Mouse (Mus musculus) midbrain, postnatal 0 days (tissue): ENCODE results near the gene Tnrc6b. TPM values are rescaled to one million over a fixed set of nuclear protein-coding genes. Genes with fewer than 3 reads are reported as not detected.

Experiments used
- ATAC-seq: fragments of 200-750 bp; cut with Nextera tagmentation; 2 replicates; pipeline ENCODE4 v1.8.0; 2017; ENCODE audit warnings: moderate number of reproducible peaks, mild to moderate bottlenecking, moderate TSS enrichment, moderate library complexity; ENCODE audit not compliant: low FRiP score
- DNase-seq: peaks from one replicate; pipeline ENCODE4 v3.0.0-alpha.2; 2015; ENCODE audit warnings: low spot score
- H3K27ac ChIP-seq: fragments of 300-500 bp; sonication (generic); 2 replicates; pipeline ENCODE4 v1.5.1; 2014; ENCODE audit warnings: low read depth, mild to moderate bottlenecking, low read length, mixed read lengths
- H3K27me3 ChIP-seq: fragments of 300-500 bp; sonication (generic); 2 replicates; pipeline ENCODE4 v1.6.1; 2014; ENCODE audit warnings: low read length, control low read depth, mixed read lengths; ENCODE audit not compliant: insufficient read depth
- H3K36me3 ChIP-seq: fragments of 300-500 bp; sonication (generic); 2 replicates; pipeline ENCODE4 v1.6.1; 2014; ENCODE audit warnings: low read length, control low read depth, mixed read lengths; ENCODE audit not compliant: insufficient read depth
- H3K4me1 ChIP-seq: fragments of 300-500 bp; sonication (generic); 2 replicates; pipeline ENCODE4 v1.6.1; 2014; ENCODE audit warnings: mild to moderate bottlenecking, control low read depth, antibody characterized with exemption, low read length, mixed read lengths; ENCODE audit not compliant: insufficient read depth
- H3K4me2 ChIP-seq: fragments of 300-500 bp; sonication (generic); 2 replicates; pipeline ENCODE4 v1.6.1; 2014; ENCODE audit warnings: low read depth, mild to moderate bottlenecking, low read length, mixed read lengths; ENCODE audit not compliant: poor library complexity, severe bottlenecking
- H3K4me3 ChIP-seq: fragments of 300-500 bp; sonication (generic); 2 replicates; pipeline ENCODE4 v1.5.1; 2014; ENCODE audit warnings: low read depth, mild to moderate bottlenecking, low read length, moderate library complexity
- H3K9ac ChIP-seq: fragments of 300-500 bp; sonication (generic); replicated peaks from 2 replicates; pipeline ENCODE4 v1.6.1; 2014; ENCODE audit warnings: mild to moderate bottlenecking, low read length, moderate library complexity, mixed read lengths; ENCODE audit not compliant: poor library complexity, severe bottlenecking
- H3K9me3 ChIP-seq: fragments of 300-500 bp; sonication (generic); 2 replicates; pipeline ENCODE4 v1.6.1; 2016; ENCODE audit warnings: low read length, control low read depth
- CTCF ChIP-seq: IDR thresholded peaks from 2 replicates; pipeline ENCODE4 v1.5.1; 2016; ENCODE audit warnings: antibody characterized with exemption, mild to moderate bottlenecking
- WGBS: fragments of 180-500 bp; shearing (Covaris S2); extraction: QIAGEN DNeasy Blood & Tissue Kit; methylation state at CpG from one replicate; pipeline ENCODE4 v1.1.7; 2014; 5-methylcytosine and 5-hydroxymethylcytosine counted together
- polyA plus RNA-seq: library from polyadenylated mRNA; unstranded; fragments of >200 nt; fragmentation: Nextera tagmentation; extraction: Ambion mirVana; gene quantifications from 2 replicates; pipeline ENCODE4 v1.2.1, GENCODE M21; 2015
- total RNA-seq: library from RNA; depleted of rRNA; stranded (reverse); fragments of >200 nt; gene quantifications from 2 replicates; pipeline ENCODE4 v1.2.3, GENCODE M21; 2014

Tnrc6b gene
- total and polyA plus RNA-seq, 2 experiments from 2014 or later: 26.3 to 30.0 TPM

- Histone ChIP-seq H3K9me3 (no peaks in the 10 kb centered on the region), H3K4me1 (no peaks in the 10 kb centered on the region; the same call in 1 of the 2 replicates), H3K27ac (peak overlapping the region; percentile 95), H3K27me3 (no peaks in the 10 kb centered on the region), H3K4me3 (peak overlapping the region; percentile 91), H3K36me3 (no peaks in the 10 kb centered on the region), H3K9ac (peak overlapping the region; percentile 92), H3K4me2 (peak overlapping the region; percentile 64)
- DNase-seq (peak; percentile 75), ATAC-seq (peak; percentile 66)
- no peak for TF ChIP-seq CTCF
- WGBS: 1% methylated on average over 90 of the region's 106 CpGs
Observed at GRCm38 (mm10) chr15:80711401-80712151, 463 bp downstream of the Tnrc6b start.

GRCm38 (mm10) chr15:80714299-80714698 lies 3.2 kb downstream of the Tnrc6b start:
- TF ChIP-seq CTCF: no peak
- H3K9ac ChIP-seq: no peak overlapping the region
- WGBS: 79% methylated on average over 4 of the region's 4 CpGs
- no peaks in the 10 kb centered on the region; the same call in 1 of the 2 replicates for H3K4me1 ChIP-seq
- ATAC-seq: no peak
- H3K4me3 ChIP-seq: no peak overlapping the region
- H3K27ac ChIP-seq: no peak overlapping the region
- H3K9me3 ChIP-seq: no peaks in the 10 kb centered on the region
- no peaks in the 10 kb centered on the region for H3K27me3 ChIP-seq
- H3K4me2 ChIP-seq: no peak overlapping the region
- DNase-seq: no peak
- H3K36me3 ChIP-seq: no peaks in the 10 kb centered on the region

- H3K4me2 ChIP-seq: no peak overlapping the region
- no peaks in the 10 kb centered on the region; the same call in 1 of the 2 replicates for H3K4me1 ChIP-seq
- H3K9me3 ChIP-seq: no peaks in the 10 kb centered on the region
- 79% methylated on average over 8 of the region's 8 CpGs for WGBS
- H3K27ac ChIP-seq: no peak overlapping the region
- H3K36me3 ChIP-seq: no peaks in the 10 kb centered on the region
- ATAC-seq (no peak), DNase-seq (no peak)
- no peak overlapping the region for H3K9ac ChIP-seq
- no peaks in the 10 kb centered on the region for H3K27me3 ChIP-seq
- H3K4me3 ChIP-seq: no peak overlapping the region
- no peak for TF ChIP-seq CTCF
Observed at GRCm38 (mm10) chr15:80716631-80717135, 5.6 kb downstream of the Tnrc6b start.

GRCm38 (mm10) chr15:80717431-80717830 lies 6.3 kb downstream of the Tnrc6b start:
- Histone ChIP-seq H3K27me3 (no peaks in the 10 kb centered on the region), H3K4me2 (no peak overlapping the region), H3K36me3 (no peaks in the 10 kb centered on the region), H3K9ac (no peak overlapping the region), H3K9me3 (no peaks in the 10 kb centered on the region), H3K4me1 (no peaks in the 10 kb centered on the region; the same call in 1 of the 2 replicates), H3K4me3 (no peak overlapping the region), H3K27ac (no peak overlapping the region)
- TF ChIP-seq CTCF: no peak
- peak; percentile 56 for DNase-seq
- ATAC-seq: no peak
- 36% methylated on average over 1 of the region's 1 CpGs for WGBS

GRCm38 (mm10) chr15:80720249-80720648 lies 9.1 kb downstream of the Tnrc6b start:
- WGBS: 85% methylated on average over 5 of the region's 5 CpGs
- H3K4me1 ChIP-seq: no peaks in the 10 kb centered on the region
- no peak for TF ChIP-seq CTCF
- H3K36me3 ChIP-seq: no peaks in the 10 kb centered on the region
- no peak for DNase-seq
- H3K9ac ChIP-seq: no peak overlapping the region
- H3K27me3 ChIP-seq: no peaks in the 10 kb centered on the region
- H3K4me2 ChIP-seq: no peak overlapping the region
- H3K4me3 ChIP-seq: no peak overlapping the region
- ATAC-seq: no peak
- no peak overlapping the region for H3K27ac ChIP-seq
- H3K9me3 ChIP-seq: no peaks in the 10 kb centered on the region

GRCm38 (mm10) chr15:80721861-80722260 lies 10.7 kb downstream of the Tnrc6b start:
- Histone ChIP-seq H3K9ac (no peak overlapping the region), H3K27ac (no peak overlapping the region), H3K27me3 (no peaks in the 10 kb centered on the region), H3K36me3 (no peaks in the 10 kb centered on the region), H3K4me2 (no peak overlapping the region), H3K9me3 (no peaks in the 10 kb centered on the region), H3K4me3 (no peak overlapping the region), H3K4me1 (no peaks in the 10 kb centered on the region)
- no peak for TF ChIP-seq CTCF
- ATAC-seq (no peak), DNase-seq (no peak)
- 80% methylated on average over 6 of the region's 6 CpGs for WGBS
